Mouse (Mus musculus) neural tube, embryonic 11.5 days (tissue): ENCODE measurements at regions not wholly inside any gene's neighbourhood (a gene's known extent, or its start where the extent isn't known, plus 50 kb on each side); places are given as distances from the start of the nearest gene placed in this dataset.

ENCODE experiments used
- ATAC-seq: fragments of 200-750 bp; cut with Nextera tagmentation; 2 replicates; pipeline ENCODE4 v1.8.0; 2017; ENCODE audit warnings: moderate number of reproducible peaks, mild to moderate bottlenecking, moderate TSS enrichment, moderate library complexity; ENCODE audit not compliant: insufficient read depth, low FRiP score, low TSS enrichment
- DNase-seq: peaks from one replicate; pipeline ENCODE4 v3.0.0-alpha.2; 2015; ENCODE audit warnings: low spot score
- H3K27ac ChIP-seq: fragments of 300-500 bp; sonication (generic); 2 replicates; pipeline ENCODE4 v1.5.1; 2014; ENCODE audit warnings: low read depth, mild to moderate bottlenecking, low read length
- H3K27me3 ChIP-seq: fragments of 300-500 bp; sonication (generic); 2 replicates; pipeline ENCODE4 v1.6.1; 2014; ENCODE audit warnings: mild to moderate bottlenecking, low read length, mixed read lengths; ENCODE audit not compliant: control insufficient read depth, insufficient read depth
- H3K36me3 ChIP-seq: fragments of 300-500 bp; sonication (generic); 2 replicates; pipeline ENCODE4 v1.6.1; 2014; ENCODE audit warnings: mild to moderate bottlenecking, low read length, moderate library complexity, mixed read lengths; ENCODE audit not compliant: control insufficient read depth, insufficient read depth
- H3K4me1 ChIP-seq: fragments of 300-500 bp; sonication (generic); 2 replicates; pipeline ENCODE4 v1.6.1; 2014; ENCODE audit warnings: low read length, mixed read lengths; ENCODE audit not compliant: control insufficient read depth, insufficient read depth
- H3K4me2 ChIP-seq: fragments of 300-500 bp; sonication (generic); 2 replicates; pipeline ENCODE4 v1.6.1; 2014; ENCODE audit warnings: low read depth, mild to moderate bottlenecking, moderate library complexity
- H3K4me3 ChIP-seq: fragments of 300-500 bp; sonication (generic); 2 replicates; pipeline ENCODE4 v1.5.1; 2014; ENCODE audit warnings: low read depth, low read length
- H3K9ac ChIP-seq: fragments of 300-500 bp; sonication (generic); 2 replicates; pipeline ENCODE4 v1.6.1; 2014; ENCODE audit warnings: mild to moderate bottlenecking, low read length
- H3K9me3 ChIP-seq: fragments of 300-500 bp; sonication (generic); 2 replicates; pipeline ENCODE4 v1.6.1; 2016; ENCODE audit warnings: low read length; ENCODE audit not compliant: control insufficient read depth
- WGBS: fragments of 180-500 bp; shearing (Covaris S2); extraction: QIAGEN DNeasy Blood & Tissue Kit; methylation state at CpG from one replicate; pipeline ENCODE4 v1.1.7; 2014; 5-methylcytosine and 5-hydroxymethylcytosine counted together

- DNase-seq, result no peak
- no peaks in the 10 kb centered on the region for H3K4me1 ChIP-seq
- H3K4me2 ChIP-seq, result no peak overlapping the region
- H3K27ac ChIP-seq, result no peak overlapping the region
- WGBS, result 64% methylated on average over 8 of the region's 8 CpGs
- no peak overlapping the region for H3K4me3 ChIP-seq
- no peaks in the 10 kb centered on the region for H3K36me3 ChIP-seq
- H3K9me3 ChIP-seq, result no peaks in the 10 kb centered on the region
- H3K9ac ChIP-seq, result no peak overlapping the region
- no peaks in the 10 kb centered on the region for H3K27me3 ChIP-seq
- ATAC-seq, result no peak
These were observed 210.1 kb upstream of the Slit2 start for GRCm38 (mm10) chr5:47772642-47773353.

GRCm38 (mm10) chr5:47773354-47773743, 209.6 kb upstream of the Slit2 start:
- no peak for ATAC-seq

GRCm38 (mm10) chr5:47780861-47781260, 202.1 kb upstream of the Slit2 start:
- DNase-seq (no peak), ATAC-seq (no peak)
- no peak overlapping the region for H3K4me3 ChIP-seq
- WGBS, result 80% methylated on average over 2 of the region's 2 CpGs
- H3K9me3 ChIP-seq, result no peaks in the 10 kb centered on the region
- no peak overlapping the region for H3K27ac ChIP-seq
- H3K4me2 ChIP-seq, result no peak overlapping the region
- no peak overlapping the region for H3K9ac ChIP-seq
- no peaks in the 10 kb centered on the region for H3K4me1 ChIP-seq
- H3K27me3 ChIP-seq, result no peaks in the 10 kb centered on the region
- no peaks in the 10 kb centered on the region for H3K36me3 ChIP-seq

More at GRCm38 (mm10) chr5:47773354-47773743, 209.6 kb upstream of the Slit2 start:
- H3K9me3 ChIP-seq, result no peaks in the 10 kb centered on the region
- H3K9ac ChIP-seq, result no peak overlapping the region
- H3K4me1 ChIP-seq, result no peaks in the 10 kb centered on the region
- no peak overlapping the region for H3K4me3 ChIP-seq
- WGBS, result 75% methylated on average over 3 of the region's 3 CpGs
- no peak for DNase-seq
- H3K27ac ChIP-seq, result no peak overlapping the region
- H3K27me3 ChIP-seq, result no peaks in the 10 kb centered on the region
- H3K36me3 ChIP-seq, result no peaks in the 10 kb centered on the region
- H3K4me2 ChIP-seq, result no peak overlapping the region

- no peak overlapping the region for H3K27ac ChIP-seq
- no peak overlapping the region for H3K9ac ChIP-seq
- no peak overlapping the region for H3K4me3 ChIP-seq
- H3K27me3 ChIP-seq, result no peaks in the 10 kb centered on the region
- no peaks in the 10 kb centered on the region for H3K4me1 ChIP-seq
- 84% methylated on average over 5 of the region's 5 CpGs for WGBS
- ATAC-seq (no peak), DNase-seq (no peak)
- H3K36me3 ChIP-seq, result no peaks in the 10 kb centered on the region
- no peak overlapping the region for H3K4me2 ChIP-seq
- H3K9me3 ChIP-seq, result no peaks in the 10 kb centered on the region
These were observed 201.3 kb upstream of the Slit2 start for GRCm38 (mm10) chr5:47781608-47782007.

- Histone ChIP-seq H3K4me2 (no peak overlapping the region), H3K4me1 (no peaks in the 10 kb centered on the region), H3K4me3 (no peak overlapping the region), H3K9ac (no peak overlapping the region), H3K27ac (no peak overlapping the region), H3K9me3 (no peaks in the 10 kb centered on the region), H3K36me3 (no peaks in the 10 kb centered on the region), H3K27me3 (no peaks in the 10 kb centered on the region)
- no peak for ATAC-seq
- no peak for DNase-seq
- 91% methylated on average over 6 of the region's 6 CpGs for WGBS
These were observed 188.2 kb upstream of the Slit2 start for GRCm38 (mm10) chr5:47794639-47795272.

- Histone ChIP-seq H3K4me2 (no peak overlapping the region), H3K4me1 (no peaks in the 10 kb centered on the region), H3K27ac (no peak overlapping the region), H3K9me3 (no peaks in the 10 kb centered on the region), H3K4me3 (no peak overlapping the region), H3K36me3 (no peaks in the 10 kb centered on the region), H3K9ac (no peak overlapping the region), H3K27me3 (no peaks in the 10 kb centered on the region)
- 81% methylated on average over 3 of the region's 3 CpGs for WGBS
- DNase-seq (no peak), ATAC-seq (no peak)
These were observed 187.7 kb upstream of the Slit2 start for GRCm38 (mm10) chr5:47795273-47795672.

- no peaks in the 10 kb centered on the region for H3K36me3 ChIP-seq
- DNase-seq (no peak), ATAC-seq (no peak)
- H3K27ac ChIP-seq, result no peak overlapping the region
- no peak overlapping the region for H3K9ac ChIP-seq
- no peaks in the 10 kb centered on the region for H3K27me3 ChIP-seq
- WGBS, result 96% methylated on average over 1 of the region's 1 CpGs
- H3K9me3 ChIP-seq, result no peaks in the 10 kb centered on the region
- H3K4me2 ChIP-seq, result no peak overlapping the region
- H3K4me3 ChIP-seq, result no peak overlapping the region
- no peaks in the 10 kb centered on the region for H3K4me1 ChIP-seq
These were observed 162.0 kb upstream of the Slit2 start for GRCm38 (mm10) chr5:47820936-47821335.

- Histone ChIP-seq H3K9ac (no peak overlapping the region), H3K4me2 (no peak overlapping the region), H3K4me3 (no peak overlapping the region), H3K36me3 (no peaks in the 10 kb centered on the region), H3K4me1 (no peaks in the 10 kb centered on the region), H3K9me3 (no peaks in the 10 kb centered on the region), H3K27ac (no peak overlapping the region), H3K27me3 (no peaks in the 10 kb centered on the region)
- DNase-seq (no peak), ATAC-seq (no peak)
- WGBS, result 89% methylated on average over 3 of the region's 3 CpGs
These were observed 144.9 kb upstream of the Slit2 start for GRCm38 (mm10) chr5:47837998-47838397.

GRCm38 (mm10) chr5:47869701-47870100, 113.2 kb upstream of the Slit2 start:
- no peaks in the 10 kb centered on the region for H3K27me3 ChIP-seq
- WGBS, result 63% methylated on average over 5 of the region's 5 CpGs
- no peak for ATAC-seq

More at GRCm38 (mm10) chr5:47869701-47870100, 113.2 kb upstream of the Slit2 start:
- Histone ChIP-seq H3K4me2 (no peak overlapping the region), H3K9ac (no peak overlapping the region), H3K9me3 (no peaks in the 10 kb centered on the region), H3K4me1 (no peaks in the 10 kb centered on the region), H3K36me3 (no peaks in the 10 kb centered on the region), H3K27ac (no peak overlapping the region), H3K4me3 (no peak overlapping the region)
- DNase-seq, result no peak
